Mouse (Mus musculus) T-helper 2 cell (primary cell): ENCODE measurements around the gene Zfpm1.

Source experiments
- in situ Hi-C: fragments of 300-600 bp; cut with MboI, MseI; formaldehyde crosslinking; loops from one replicate; pipeline ENCODE4 v1.15.1; 2025; ENCODE audit warnings: high pct_unique_total_duplicates

Gene Zfpm1

DNA sequence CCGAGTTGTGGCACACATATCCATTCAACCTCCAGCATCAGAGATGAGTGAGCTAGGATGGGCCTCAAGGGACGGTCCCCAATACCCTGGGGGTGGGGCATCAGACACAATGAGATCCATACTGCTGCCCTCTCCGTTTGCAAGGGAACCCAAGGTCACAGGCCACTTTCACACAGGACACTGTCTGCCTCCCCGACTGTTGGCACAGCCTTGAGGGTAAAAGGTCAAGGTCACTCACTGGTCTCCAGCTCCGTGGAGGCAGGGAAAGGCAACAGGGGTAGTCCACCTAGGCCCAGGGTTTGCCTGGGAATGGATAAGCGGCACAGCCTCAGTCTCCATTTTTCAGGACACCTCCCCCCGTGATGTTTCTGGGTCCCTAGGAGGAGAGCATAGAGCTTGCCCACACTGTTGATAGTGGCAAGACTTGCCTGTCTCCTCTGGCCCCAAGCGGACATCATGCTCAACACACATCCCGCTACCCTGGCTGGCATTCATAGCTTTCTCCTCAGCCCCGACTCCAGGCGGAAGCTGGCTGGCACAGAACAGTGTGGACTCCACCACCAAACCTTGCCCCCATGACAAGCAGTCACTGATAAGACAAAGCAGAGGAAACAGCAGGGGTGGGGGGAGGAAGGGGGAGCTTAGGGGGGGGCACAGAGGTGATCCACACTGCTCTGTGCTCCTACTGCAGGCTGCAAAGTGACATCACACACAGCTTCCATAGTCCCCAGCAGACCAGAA is 7.1 kb upstream of the Zfpm1 start:
- in situ Hi-C loops: loop anchor here (5.0 kb wide), 2 partner anchors 57 to 97 kb away; no protein-coding TSS in a partner anchor

DNA sequence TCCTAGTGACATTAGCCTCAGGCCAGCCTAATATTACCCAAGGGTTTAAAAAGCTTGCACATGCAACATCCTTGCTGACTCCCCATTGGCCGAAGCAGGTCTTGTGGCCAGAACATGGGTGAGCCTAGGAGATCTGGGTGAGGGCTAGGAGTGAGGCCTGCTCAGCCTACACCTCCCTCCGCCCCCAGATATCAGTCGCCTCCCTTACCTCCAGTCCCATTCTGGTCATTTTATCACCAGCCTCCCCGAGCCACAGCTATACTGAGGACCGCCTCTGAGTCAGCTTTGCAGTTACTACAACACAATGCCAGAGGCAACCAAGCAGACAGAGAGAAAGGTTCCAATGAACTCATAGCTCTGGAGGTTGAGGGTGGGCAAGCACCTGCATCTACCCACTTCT is 5.6 kb upstream of the Zfpm1 start:
- in situ Hi-C loops: no loop called here

DNA sequence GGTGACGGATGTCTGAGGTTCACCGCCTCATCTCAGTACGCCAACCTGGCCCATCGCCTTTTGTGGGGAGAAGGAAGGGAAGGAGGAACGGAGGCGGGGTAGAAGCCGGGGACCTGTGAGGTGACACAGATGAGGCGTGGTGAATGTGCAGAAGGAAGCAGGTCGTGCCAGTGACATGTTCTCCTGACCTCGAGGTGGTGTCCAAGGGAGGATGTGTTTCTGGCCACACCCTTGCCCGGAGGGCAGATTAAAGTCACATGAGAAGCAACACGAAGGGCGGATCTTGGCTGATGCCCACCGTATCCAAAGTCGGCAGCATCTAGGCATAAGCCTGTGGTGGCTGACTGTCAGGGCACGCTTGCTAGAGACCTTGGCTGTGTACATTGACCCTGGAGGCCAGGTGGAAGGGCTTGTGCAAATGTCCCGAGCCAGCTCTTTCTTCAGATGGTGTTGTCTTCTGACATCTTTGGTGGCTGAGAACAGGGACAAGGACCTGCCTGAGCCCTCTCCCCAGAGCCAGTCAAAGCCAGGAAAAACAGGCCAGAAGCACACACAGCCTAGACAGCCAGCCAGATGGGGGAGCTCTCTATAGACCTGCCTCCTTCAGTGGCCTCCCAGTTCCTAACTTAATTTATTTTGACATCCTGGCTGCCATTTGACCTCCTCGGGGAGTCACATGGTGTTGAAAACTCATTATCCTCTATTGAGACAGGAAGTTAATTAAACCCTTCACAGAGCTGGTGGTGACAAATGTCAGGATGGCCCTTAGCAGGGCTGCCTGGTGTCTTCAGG is 4.5 kb upstream of the Zfpm1 start:
- in situ Hi-C loops: no loop called here

- in situ Hi-C loops: no loop called here
Observed at GRCm38 (mm10) chr8:122280156-122280555, 1.8 kb upstream of the Zfpm1 start.

- in situ Hi-C loops: no loop called here
Observed at GRCm38 (mm10) chr8:122280588-122281316, 1.2 kb upstream of the Zfpm1 start.

GRCm38 (mm10) chr8:122281317-122282034 is 465 bp upstream of the Zfpm1 start:
- in situ Hi-C loops: no loop called here

- in situ Hi-C loops: no loop called here
Observed at GRCm38 (mm10) chr8:122282501-122283355, 787 bp downstream of the Zfpm1 start.

DNA sequence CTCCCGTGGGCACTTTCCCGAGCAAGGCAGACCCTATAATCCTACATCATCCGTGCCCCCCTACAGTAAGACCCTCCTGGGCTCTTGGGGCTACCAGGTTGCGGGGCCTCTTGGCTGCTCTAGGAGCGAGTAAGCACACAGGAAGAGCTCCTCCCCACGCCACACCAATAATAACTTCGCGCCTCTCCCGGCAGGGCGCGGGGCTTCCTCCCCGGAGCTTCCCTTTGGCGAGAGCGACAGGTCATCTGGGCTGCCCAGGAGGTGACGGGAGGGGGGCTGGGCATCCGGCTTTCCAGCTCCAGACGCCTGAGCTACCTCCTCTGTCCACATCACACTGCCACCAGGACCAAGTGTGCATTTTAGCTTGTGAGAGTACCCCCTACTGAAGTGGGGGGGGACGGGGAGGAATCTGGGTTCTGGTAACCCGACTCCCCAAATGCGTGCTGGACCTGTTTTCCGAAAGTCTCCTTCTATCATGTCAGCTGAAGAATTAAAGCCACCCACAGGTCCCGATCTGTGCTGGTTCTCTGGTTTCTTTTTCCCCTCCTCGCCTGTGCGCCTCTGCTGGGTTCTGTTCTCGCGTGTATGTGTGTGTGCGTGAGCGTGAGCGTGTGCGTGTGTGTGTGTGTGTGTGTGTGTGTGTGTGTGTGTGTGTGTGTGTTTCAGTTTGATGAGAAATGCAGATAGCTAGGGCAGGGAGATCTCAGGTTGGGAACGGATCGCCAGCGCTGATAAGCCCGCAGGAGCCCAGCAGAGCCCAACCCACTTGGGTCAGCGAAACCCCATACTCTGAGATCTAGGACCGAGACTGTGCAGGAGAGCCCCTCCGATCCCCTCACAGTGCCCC is 1.6 kb downstream of the Zfpm1 start:
- in situ Hi-C loops: no loop called here

GRCm38 (mm10) chr8:122284203-122284658 is 2.3 kb downstream of the Zfpm1 start:
- in situ Hi-C loops: no loop called here

DNA sequence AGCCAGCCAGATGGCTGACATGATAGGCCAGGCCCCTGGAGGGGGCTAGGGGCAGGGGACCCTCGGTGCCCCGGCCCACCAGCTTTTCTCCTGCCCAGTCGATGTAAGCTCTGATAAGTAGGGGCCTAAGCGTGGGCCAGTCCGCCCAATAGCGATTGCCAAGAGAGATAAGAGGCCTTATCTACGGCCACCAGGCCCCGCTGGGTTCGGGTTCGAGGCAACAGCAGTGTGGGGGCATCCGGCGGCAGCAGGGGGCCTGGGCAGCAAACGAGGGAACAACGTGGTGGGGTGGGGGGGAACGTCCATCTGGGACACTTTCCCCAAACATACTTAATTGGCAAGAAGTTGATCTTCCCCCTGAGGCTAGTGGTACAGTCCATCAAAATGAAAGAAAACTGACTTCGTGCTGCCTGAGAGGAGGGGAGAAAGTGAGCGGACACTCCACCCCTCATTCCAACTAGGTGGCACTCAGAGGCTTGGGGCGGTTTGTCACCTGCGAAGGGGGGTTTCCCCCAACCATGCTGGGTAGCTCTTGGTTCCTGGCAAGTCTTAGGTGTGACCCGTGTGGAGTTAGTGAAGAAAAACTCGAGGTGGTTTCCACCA is 2.8 kb downstream of the Zfpm1 start:
- in situ Hi-C loops: no loop called here

DNA sequence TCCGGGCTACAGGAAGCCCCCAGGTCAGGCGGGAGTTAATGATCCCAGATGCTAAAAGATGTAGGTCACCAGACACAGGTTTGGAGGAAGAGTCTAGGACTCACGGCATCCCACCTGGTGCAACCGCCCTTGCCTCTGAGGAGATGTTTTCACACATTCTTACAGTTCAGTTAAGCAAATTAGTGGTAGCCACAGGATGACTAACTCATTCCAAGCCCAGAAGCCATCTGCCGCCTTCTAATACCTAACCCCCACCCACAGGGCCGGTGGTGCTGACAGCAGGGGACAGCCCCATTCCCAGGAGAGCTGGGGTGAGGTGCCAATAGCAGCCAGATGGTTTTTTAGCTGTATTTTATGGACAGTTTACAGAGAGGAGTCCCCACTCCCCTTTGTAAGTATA is 3.8 kb downstream of the Zfpm1 start:
- in situ Hi-C loops: no loop called here

GRCm38 (mm10) chr8:122286899-122287298 is 5.0 kb downstream of the Zfpm1 start:
- in situ Hi-C loops: no loop called here

GRCm38 (mm10) chr8:122287742-122288141 is 5.8 kb downstream of the Zfpm1 start:
- in situ Hi-C loops: no loop called here

DNA sequence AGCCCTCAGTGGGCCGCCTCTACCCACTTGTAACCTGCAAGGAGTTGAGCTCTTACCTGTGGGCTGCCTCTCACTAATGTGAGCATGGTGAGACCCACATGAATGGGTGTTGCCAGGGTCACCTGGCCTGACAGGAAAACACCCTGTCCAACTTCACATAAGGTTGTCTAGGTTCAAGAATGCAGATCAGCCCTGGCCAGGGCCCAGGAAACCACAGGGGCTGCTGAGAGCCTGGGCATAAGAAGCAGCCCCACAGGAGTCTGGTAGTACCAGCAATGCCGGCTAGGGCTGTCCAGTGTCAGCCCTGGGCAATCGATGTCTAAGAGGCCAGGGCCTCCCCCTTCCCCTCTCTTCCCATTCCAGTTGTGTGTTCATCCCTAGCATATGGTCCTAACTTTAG is 6.4 kb downstream of the Zfpm1 start:
- in situ Hi-C loops: no loop called here

DNA sequence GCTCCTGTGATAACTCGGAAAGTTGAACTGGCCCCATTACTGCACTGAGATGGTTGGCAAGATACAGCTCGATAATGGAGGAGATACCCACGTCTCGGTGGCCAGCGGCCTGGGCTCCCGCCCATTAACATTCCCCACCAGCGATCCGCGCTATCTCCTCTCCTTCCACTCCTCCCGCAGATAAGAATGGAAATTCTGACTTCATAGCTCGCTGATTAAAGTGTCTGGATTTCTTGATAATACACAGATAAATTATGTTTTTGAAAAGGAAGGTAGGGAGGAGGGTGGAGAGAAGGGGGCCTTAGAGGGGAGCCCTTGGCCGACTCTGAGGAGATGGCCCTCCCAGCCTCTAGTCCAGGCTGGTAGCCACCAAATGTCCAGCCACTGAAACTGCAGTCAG is 9.1 kb downstream of the Zfpm1 start:
- in situ Hi-C loops: no loop called here

- in situ Hi-C loops: no loop called here
Observed at GRCm38 (mm10) chr8:122291549-122291948, 9.6 kb downstream of the Zfpm1 start.

DNA sequence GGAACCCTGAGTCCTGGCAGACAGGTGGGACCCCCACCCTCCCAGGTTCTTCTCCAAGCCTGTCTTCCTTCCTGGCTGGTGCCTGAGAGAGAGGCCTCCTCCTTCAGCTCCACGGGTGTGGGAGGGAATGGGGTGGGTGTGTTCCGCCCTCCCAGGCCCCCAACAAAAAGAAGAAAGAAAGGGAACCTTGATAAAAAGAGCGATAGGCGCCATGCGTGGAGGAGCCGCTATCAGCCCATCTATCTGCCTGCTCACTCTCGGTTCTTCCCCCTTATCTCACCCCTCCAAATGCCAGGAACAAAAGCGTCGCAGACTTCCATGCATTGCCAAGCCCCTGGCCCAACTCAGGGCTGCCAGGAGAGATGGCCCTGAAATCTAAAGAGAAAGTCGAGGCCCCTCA is 11.5 kb downstream of the Zfpm1 start:
- in situ Hi-C loops: no loop called here

- in situ Hi-C loops: no loop called here
Observed at GRCm38 (mm10) chr8:122294273-122294683, 12.3 kb downstream of the Zfpm1 start.

GRCm38 (mm10) chr8:122295389-122295788 is 13.4 kb downstream of the Zfpm1 start:
- in situ Hi-C loops: no loop called here
